Mouse (Mus musculus) E14TG2a.4 (cell line): ENCODE measurements around the gene Vav3.

Experiments used
- CTCF ChIP-seq: conservative IDR thresholded peaks from 2 replicates; pipeline ENCODE4 v1.5.1; 2014; ENCODE audit warnings: low read length
- NANOG ChIP-seq: IDR thresholded peaks from 2 replicates; pipeline ENCODE4 v1.6.1; 2014; ENCODE audit warnings: borderline replicate concordance, low read length, mixed read lengths

DNA sequence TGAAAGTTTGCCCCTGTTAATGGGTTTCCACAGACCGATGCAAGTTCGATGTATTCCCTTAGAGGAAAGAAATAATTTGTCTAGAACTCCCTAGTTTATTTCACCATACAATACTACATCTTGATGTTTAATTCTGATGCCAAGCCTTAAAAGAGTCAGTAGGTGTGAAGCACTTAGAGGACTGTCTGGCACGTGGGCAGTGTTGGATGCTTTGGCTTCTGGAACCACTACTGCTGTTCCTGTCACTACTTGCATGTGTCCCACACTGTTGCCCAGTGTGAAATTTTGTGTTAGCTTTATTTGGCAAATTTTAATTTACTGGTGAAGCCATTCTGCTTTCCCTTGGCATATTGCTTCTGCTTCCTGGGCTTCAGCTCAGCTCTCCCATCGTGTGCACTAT, 331.3 kb downstream of the Vav3 start:
- TF ChIP-seq CTCF, result no peak
- no peak for TF ChIP-seq NANOG
